In genomic region chr12:118198386-118199093, GRCm38 (mm10) we compare ENCODE assay signal across 8 mouse cellular contexts. TPM values are rescaled to one million over a fixed set of nuclear protein-coding genes. Genes with fewer than 3 reads are reported as not detected.
DNase-seq lines count a peak whose midpoint lies in the region; ATAC-seq lines count a peak whose summit lies in the region.

Gene Dnah11, minus strand, starts transcription at chr12:118199043.

- no peak within 1 kb of the TSS for H3K27ac ChIP-seq in hindbrain, embryonic 10.5 days
- H3K27ac ChIP-seq in lung, embryonic 16.5 days (ENCODE audit: low read length), result no peak within 1 kb of the TSS

- H3K27me3 ChIP-seq in hindbrain, embryonic 10.5 days (ENCODE audit: insufficient read depth, poor library complexity, severe bottlenecking), result peaks cover 62% of the 10 kb centered on the region
- peaks cover 16% of the 10 kb centered on the region for H3K27me3 ChIP-seq in lung, embryonic 16.5 days (ENCODE audit: control insufficient read depth, insufficient read depth, low read depth, low read length)

- peak; percentile 83 for DNase-seq in R1 (ENCODE audit: low read depth, low spot score)
- DNase-seq in cerebellum, postnatal 10 days, result peak; percentile 81 to 86
- DNase-seq in frontal cortex, postnatal 10 days (ENCODE audit: low spot score in 2 of 2), result peak; percentile 5 to 43
- peak; percentile 87 for DNase-seq in hindbrain, embryonic 10.5 days (ENCODE audit: low spot score)
- DNase-seq in layer of hippocampus, postnatal 10 days (ENCODE audit: low spot score in 2 of 2), result peak; percentile 18 to 49
- DNase-seq in ovary, postnatal 14 days (ENCODE audit: low spot score), result peak; percentile 48
- DNase-seq in thymus, postnatal 10 days (ENCODE audit: low spot score in 2 of 2), result peak; percentile 5 to 37

- H3K36me3 ChIP-seq in hindbrain, embryonic 10.5 days, result no peaks in the 10 kb centered on the region
- H3K36me3 ChIP-seq in lung, embryonic 16.5 days (ENCODE audit: control insufficient read depth, insufficient read depth, low read length), result no peaks in the 10 kb centered on the region

- peaks cover 10% of the 10 kb centered on the region for H3K4me1 ChIP-seq in hindbrain, embryonic 10.5 days (replicated peaks)
- H3K4me1 ChIP-seq in lung, embryonic 16.5 days (replicated peaks; ENCODE audit: control insufficient read depth, insufficient read depth, low read length), result peaks cover 10% of the 10 kb centered on the region; the same call in 1 of the 2 replicates

- 0% methylated on average over 47 of the region's 47 CpGs for WGBS in hindbrain, embryonic 10.5 days
- under 1% methylated on average over 47 of the region's 47 CpGs for WGBS in lung, embryonic 16.5 days

- peak within 1 kb of the TSS; percentile 53 for H3K9ac ChIP-seq in lung, embryonic 16.5 days (ENCODE audit: low read length)

- H3K4me2 ChIP-seq in lung, embryonic 16.5 days (ENCODE audit: low read depth, low read length), result peak within 1 kb of the TSS; percentile 71

- peak within 1 kb of the TSS; percentile 62 for H3K4me3 ChIP-seq in hindbrain, embryonic 10.5 days
- peak within 1 kb of the TSS; percentile 55 for H3K4me3 ChIP-seq in lung, embryonic 16.5 days (ENCODE audit: low read length)

- no peaks in the 10 kb centered on the region for H3K9me3 ChIP-seq in hindbrain, embryonic 10.5 days
- no peaks in the 10 kb centered on the region for H3K9me3 ChIP-seq in lung, embryonic 16.5 days (ENCODE audit: control insufficient read depth, low read length)

- peak; percentile 99 for ATAC-seq in lung, embryonic 16.5 days (ENCODE audit: low read depth)

RNA-seq across cellular contexts. Expression of gene Dnah11, which starts in this region (rescaled TPM):
- polyA plus RNA-seq in hindbrain, embryonic 10.5 days (2016; fragmentation: Nextera tagmentation; extraction: Ambion mirVana), result 0.29 and 0.65 TPM in 2 replicates
- 1 to 10 TPM; 2.3 to 2.9 TPM for total RNA-seq in layer of hippocampus, postnatal 10 days (2021)
- 0.77 and 1.1 TPM in 2 replicates for polyA plus RNA-seq in lung, embryonic 16.5 days (2015; fragmentation: Nextera tagmentation; extraction: Ambion mirVana)

Comparison
In these comparisons a context has a peak if more than half of its experiments do, and no peak if none do; other contexts are left out.
1. Peak in DNase-seq and H3K4me3 ChIP-seq in hindbrain, embryonic 10.5 days; RNA of the gene not detected or under 1 TPM.
2. DNase-seq: peak in every context shown above with its lines; median percentile 87 in hindbrain, embryonic 10.5 days; 84 in cerebellum, postnatal 10 days; 83 in R1; 48 in ovary, postnatal 14 days; 34 in layer of hippocampus, postnatal 10 days; 24 in frontal cortex, postnatal 10 days; 21 in thymus, postnatal 10 days.